Mouse (Mus musculus): ENCODE measurements at regions not wholly inside any gene's neighbourhood (a gene's known extent, or its start where the extent isn't known, plus 50 kb on each side); places are given as distances from the start of the nearest gene placed in this dataset.
"Not testable (repeated sequence)": the region's sequence is repeated elsewhere in the genome, so short reads cannot be mapped to it uniquely, and the experiment has no call there.

GRCm38 (mm10) chr4:6600766-6601367 lies 1638.0 kb downstream of the Car8 start:
- DNase-seq: no peak

DNA sequence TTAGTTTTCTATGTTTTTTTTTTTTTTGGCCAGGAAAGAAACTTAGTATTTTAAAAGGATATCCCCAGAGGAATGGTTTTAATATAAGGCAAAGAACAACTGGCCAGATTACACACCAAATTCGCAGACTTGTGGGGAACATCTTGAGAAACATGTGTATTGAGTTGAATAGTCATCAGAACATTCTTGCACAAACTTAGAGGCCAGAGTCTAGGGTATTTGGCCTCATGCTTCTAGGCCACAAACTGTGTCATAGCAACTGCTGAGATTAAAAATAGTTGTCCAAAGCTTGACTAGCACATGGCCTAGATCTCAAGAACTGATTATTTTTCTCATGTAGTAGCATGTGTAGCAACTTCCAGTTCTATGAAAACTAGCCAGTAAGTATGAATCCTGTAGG lies 1642.5 kb downstream of the Car8 start:
- DNase-seq: no peak

GRCm38 (mm10) chr4:6592890-6593289 lies 1646.0 kb downstream of the Car8 start:
- not testable (repeated sequence) for DNase-seq

- DNase-seq: no peak
These were observed 1677.1 kb downstream of the Car8 start for GRCm38 (mm10) chr4:6561604-6562357.

DNA sequence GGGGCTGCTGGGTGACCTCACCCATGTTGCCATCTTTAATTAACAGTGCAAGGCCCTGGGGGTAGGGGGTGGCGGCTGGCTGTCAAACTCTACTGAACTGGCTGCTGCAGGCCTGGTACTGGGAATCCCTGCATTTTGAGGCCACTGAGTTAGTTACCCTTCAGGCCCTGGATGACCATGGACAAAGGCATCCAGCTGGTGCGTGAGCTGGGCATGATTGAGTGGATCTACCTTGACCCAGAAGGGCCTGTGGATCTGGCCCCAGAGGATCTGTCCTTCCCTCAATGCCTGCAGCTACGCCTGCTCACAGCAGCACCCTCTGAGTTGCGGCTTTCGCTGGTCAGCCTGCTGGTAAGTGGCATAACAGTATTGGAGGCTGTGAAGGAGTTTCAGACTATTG lies 1699.2 kb downstream of the Car8 start:
- no peak for DNase-seq

GRCm38 (mm10) chr4:6532441-6532840 lies 1706.4 kb downstream of the Car8 start:
- DNase-seq: no peak

- DNase-seq: no peak
These were observed 1721.2 kb downstream of the Car8 start for GRCm38 (mm10) chr4:6517626-6518025.

DNA sequence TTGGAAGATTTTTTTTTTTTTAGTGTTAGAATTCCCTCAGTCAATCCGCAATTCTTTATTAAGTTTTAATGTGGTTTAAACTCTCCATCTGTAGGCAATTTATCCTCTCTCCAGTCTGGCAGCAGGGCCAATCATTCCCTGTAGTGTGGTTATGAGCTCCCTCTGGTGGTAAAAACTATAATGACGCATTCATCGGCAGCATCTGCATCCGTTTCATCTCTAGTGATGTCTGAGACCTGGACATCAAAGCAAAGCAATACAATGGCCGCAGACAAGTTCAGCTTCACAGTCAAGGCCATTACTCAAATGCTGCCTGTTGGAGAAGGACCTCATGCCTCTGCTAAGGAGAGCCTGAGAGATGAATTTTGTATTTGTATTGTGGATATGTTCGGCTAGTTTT lies 1721.7 kb upstream of the Impad1 start:
- DNase-seq: peak; percentile 75

DNA sequence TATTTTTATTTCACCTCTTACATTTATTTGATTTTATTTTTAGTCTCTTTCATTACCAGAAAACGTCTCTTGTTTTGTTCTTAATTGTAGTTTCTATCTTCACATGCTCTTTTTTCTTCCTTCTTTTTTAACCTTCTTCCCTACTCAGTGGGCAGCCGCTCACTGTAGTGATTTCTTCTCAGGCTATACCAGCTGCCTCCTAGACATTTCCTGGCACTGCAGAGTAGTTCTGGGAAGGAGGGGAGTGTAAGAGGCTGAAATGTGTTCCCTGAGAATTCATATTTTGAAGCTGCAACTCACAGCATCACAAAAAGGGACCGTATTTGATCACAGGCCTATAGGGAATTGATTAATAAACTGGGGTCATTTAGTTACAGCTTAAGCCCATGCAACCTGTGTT lies 1720.5 kb upstream of the Impad1 start:
- DNase-seq: no peak

DNA sequence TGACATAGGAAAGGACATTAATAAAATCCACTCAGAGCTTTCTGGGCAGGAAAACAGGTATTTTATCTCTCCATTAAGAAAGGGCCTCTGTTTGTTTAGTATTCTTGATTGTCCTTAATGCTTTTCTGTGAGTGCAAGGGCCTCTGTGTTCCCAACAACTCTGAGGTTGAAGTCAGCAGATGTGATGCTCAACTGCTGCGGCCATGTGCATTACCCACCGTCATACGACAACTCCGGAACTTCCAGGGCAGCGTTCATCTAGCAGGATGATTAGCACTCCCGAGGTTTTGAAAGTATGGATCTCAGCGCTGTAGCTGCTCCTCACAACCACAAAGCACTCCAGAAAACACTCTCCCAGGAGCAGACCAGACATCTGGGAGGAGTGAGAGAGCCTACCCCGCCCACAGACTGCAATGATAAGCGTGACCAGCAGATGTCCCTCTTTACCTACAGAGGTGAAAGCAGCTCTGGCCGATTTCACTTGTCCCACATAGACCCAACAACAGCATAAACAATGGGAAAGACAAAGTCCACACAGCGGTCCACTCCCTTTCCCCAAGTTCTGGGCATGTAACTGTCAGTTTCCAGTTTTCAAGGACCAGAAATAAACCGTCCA lies 1719.7 kb upstream of the Impad1 start:
- peak; percentile 60 for DNase-seq

- no peak for DNase-seq
These were observed 1714.9 kb upstream of the Impad1 start for GRCm38 (mm10) chr4:6508091-6508490.

All from cerebellum, adult 9-11 months (tissue).